Mouse (Mus musculus): ENCODE measurements around the gene Peli1.

GRCm38 (mm10) chr11:21182709-21183108 lies 91.6 kb downstream of the Peli1 start:
- TF ChIP-seq POLR2A (IDR thresholded peaks at IDR 0.05; ENCODE audit: control insufficient read depth, low read depth, low read length) = no peak
- TF ChIP-seq CTCF (IDR thresholded peaks at IDR 0.05; ENCODE audit: control insufficient read depth, insufficient read depth, insufficient replicate concordance, low read depth, low read length) = no peak

Data from testis, adult 2 months (tissue).